Mouse (Mus musculus) stomach, postnatal 0 days (tissue): ENCODE data around the gene Rpl28.

ENCODE experiments used
- CTCF ChIP-seq: IDR thresholded peaks from 2 replicates; pipeline ENCODE4 v1.5.1; 2016; ENCODE audit warnings: antibody characterized with exemption, low read depth, mild to moderate bottlenecking, moderate library complexity
- EP300 ChIP-seq: optimal IDR thresholded peaks from 2 replicates; pipeline ENCODE3; 2016; ENCODE audit warnings: antibody characterized with exemption

DNA sequence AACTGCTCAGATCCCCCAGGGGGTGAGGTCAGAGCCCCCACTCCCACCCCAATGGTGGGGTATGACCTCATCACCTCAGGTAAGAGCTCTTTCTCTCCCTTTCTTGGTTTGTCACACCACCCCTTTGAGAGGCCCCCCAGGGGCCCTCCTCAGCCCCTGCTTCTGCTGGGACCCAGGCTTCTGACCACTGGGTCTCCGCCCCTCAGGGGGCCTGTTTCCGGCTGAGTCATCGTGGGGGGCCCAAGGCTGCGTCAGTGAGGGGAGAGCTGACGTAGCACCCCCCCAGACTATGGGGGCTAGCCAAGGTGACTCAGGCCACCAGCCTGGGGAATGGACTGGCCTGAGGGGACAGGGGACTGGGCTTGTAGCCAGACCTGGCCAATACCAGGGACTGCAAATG, 12.8 kb upstream of the Rpl28 start:
- TF ChIP-seq CTCF: no peak
- TF ChIP-seq EP300: no peak
